Mouse (Mus musculus): Measurements from ENCODE around the gene Rhob. TPM values are rescaled to one million over a fixed set of nuclear protein-coding genes. Genes with fewer than 3 reads are reported as not detected.
"Not testable (repeated sequence)": the region's sequence is repeated elsewhere in the genome, so short reads cannot be mapped to it uniquely, and the experiment has no call there.

Rhob gene
- polyA plus RNA-seq, 1 experiment from 2014 or later, result 52.5 TPM

GRCm38 (mm10) chr12:8472591-8473358 is 27.0 kb downstream of the Rhob start:
- no peaks in the 10 kb centered on the region for H3K36me3 ChIP-seq (ENCODE audit: inconsistent target)
- no peaks in the 10 kb centered on the region for H3K79me2 ChIP-seq (ENCODE audit: inconsistent target)
- no peak overlapping the region for H3K27ac ChIP-seq
- 46% methylated on average over 7 of the region's 7 CpGs for WGBS (ENCODE audit: missing documents)
- H3K4me3 ChIP-seq (ENCODE audit: inconsistent target), result no peak overlapping the region

GRCm38 (mm10) chr12:8472051-8472450 is 27.8 kb downstream of the Rhob start:
- Histone ChIP-seq H3K4me3 (ENCODE audit: inconsistent target) (no peak overlapping the region), H3K27ac (no peak overlapping the region), H3K79me2 (ENCODE audit: inconsistent target) (no peaks in the 10 kb centered on the region), H3K36me3 (ENCODE audit: inconsistent target) (no peaks in the 10 kb centered on the region)
- WGBS (ENCODE audit: missing documents), result 48% methylated on average over 4 of the region's 4 CpGs

GRCm38 (mm10) chr12:8470962-8471361 is 28.8 kb downstream of the Rhob start:
- no peak overlapping the region for H3K27ac ChIP-seq
- no peak overlapping the region for H3K4me3 ChIP-seq (ENCODE audit: inconsistent target)
- H3K79me2 ChIP-seq (ENCODE audit: inconsistent target), result no peaks in the 10 kb centered on the region
- WGBS (ENCODE audit: missing documents), result 84% methylated on average over 2 of the region's 2 CpGs
- no peaks in the 10 kb centered on the region for H3K36me3 ChIP-seq (ENCODE audit: inconsistent target)

- Histone ChIP-seq H3K4me3 (ENCODE audit: inconsistent target) (no peak overlapping the region), H3K36me3 (ENCODE audit: inconsistent target) (no peaks in the 10 kb centered on the region), H3K79me2 (ENCODE audit: inconsistent target) (no peaks in the 10 kb centered on the region), H3K27ac (no peak overlapping the region)
- 88% methylated on average over 9 of the region's 25 CpGs for WGBS (ENCODE audit: missing documents)
Measured at GRCm38 (mm10) chr12:8469742-8470494, 29.9 kb downstream of the Rhob start.

- Histone ChIP-seq H3K4me3 (ENCODE audit: inconsistent target) (no peak overlapping the region), H3K36me3 (ENCODE audit: inconsistent target) (no peaks in the 10 kb centered on the region), H3K79me2 (ENCODE audit: inconsistent target) (no peaks in the 10 kb centered on the region), H3K27ac (no peak overlapping the region)
Measured at GRCm38 (mm10) chr12:8468221-8468865, 31.5 kb downstream of the Rhob start.

GRCm38 (mm10) chr12:8467029-8467924 is 32.5 kb downstream of the Rhob start:
- 47% methylated on average over 11 of the region's 12 CpGs for WGBS (ENCODE audit: missing documents)
- no peaks in the 10 kb centered on the region for H3K36me3 ChIP-seq (ENCODE audit: inconsistent target)
- no peak overlapping the region for H3K27ac ChIP-seq
- no peaks in the 10 kb centered on the region for H3K79me2 ChIP-seq (ENCODE audit: inconsistent target)
- H3K4me3 ChIP-seq (ENCODE audit: inconsistent target), result no peak overlapping the region

GRCm38 (mm10) chr12:8465680-8466079 is 34.1 kb downstream of the Rhob start:
- Histone ChIP-seq H3K36me3 (ENCODE audit: inconsistent target) (no peaks in the 10 kb centered on the region), H3K79me2 (ENCODE audit: inconsistent target) (no peaks in the 10 kb centered on the region), H3K27ac (no peak overlapping the region), H3K4me3 (ENCODE audit: inconsistent target) (no peak overlapping the region)
- 100% methylated on average over 3 of the region's 3 CpGs for WGBS (ENCODE audit: missing documents)

GRCm38 (mm10) chr12:8464961-8465360 is 34.8 kb downstream of the Rhob start:
- Histone ChIP-seq H3K36me3 (ENCODE audit: inconsistent target) (no peaks in the 10 kb centered on the region), H3K79me2 (ENCODE audit: inconsistent target) (no peaks in the 10 kb centered on the region), H3K4me3 (ENCODE audit: inconsistent target) (no peak overlapping the region), H3K27ac (no peak overlapping the region)
- WGBS (ENCODE audit: missing documents), result 95% methylated on average over 4 of the region's 5 CpGs

GRCm38 (mm10) chr12:8463599-8464160 is 36.1 kb downstream of the Rhob start:
- WGBS (ENCODE audit: missing documents), result 93% methylated on average over 3 of the region's 3 CpGs
- no peaks in the 10 kb centered on the region for H3K36me3 ChIP-seq (ENCODE audit: inconsistent target)
- no peak overlapping the region for H3K27ac ChIP-seq
- H3K79me2 ChIP-seq (ENCODE audit: inconsistent target), result no peaks in the 10 kb centered on the region
- no peak overlapping the region for H3K4me3 ChIP-seq (ENCODE audit: inconsistent target)

GRCm38 (mm10) chr12:8462533-8462932 is 37.3 kb downstream of the Rhob start:
- WGBS (ENCODE audit: missing documents), result 86% methylated on average over 5 of the region's 5 CpGs
- H3K4me3 ChIP-seq (ENCODE audit: inconsistent target), result no peak overlapping the region
- no peaks in the 10 kb centered on the region for H3K79me2 ChIP-seq (ENCODE audit: inconsistent target)
- H3K36me3 ChIP-seq (ENCODE audit: inconsistent target), result no peaks in the 10 kb centered on the region
- H3K27ac ChIP-seq, result no peak overlapping the region

- H3K36me3 ChIP-seq (ENCODE audit: inconsistent target); H3K4me3 ChIP-seq (ENCODE audit: inconsistent target); H3K27ac ChIP-seq; H3K79me2 ChIP-seq (ENCODE audit: inconsistent target): not testable (repeated sequence)
- WGBS (ENCODE audit: missing documents), result 95% methylated on average over 6 of the region's 8 CpGs
Measured at GRCm38 (mm10) chr12:8461575-8461974, 38.2 kb downstream of the Rhob start.

- H3K79me2 ChIP-seq (ENCODE audit: inconsistent target), result no peaks in the 10 kb centered on the region
- H3K4me3 ChIP-seq (ENCODE audit: inconsistent target), result no peak overlapping the region
- WGBS (ENCODE audit: missing documents), result 89% methylated on average over 8 of the region's 8 CpGs
- no peak overlapping the region for H3K27ac ChIP-seq
- no peaks in the 10 kb centered on the region for H3K36me3 ChIP-seq (ENCODE audit: inconsistent target)
Measured at GRCm38 (mm10) chr12:8458400-8458799, 41.4 kb downstream of the Rhob start.

GRCm38 (mm10) chr12:8457052-8457451 is 42.8 kb downstream of the Rhob start:
- Histone ChIP-seq H3K79me2 (ENCODE audit: inconsistent target) (no peaks in the 10 kb centered on the region), H3K27ac (no peak overlapping the region), H3K4me3 (ENCODE audit: inconsistent target) (no peak overlapping the region), H3K36me3 (ENCODE audit: inconsistent target) (no peaks in the 10 kb centered on the region)
- 92% methylated on average over 5 of the region's 5 CpGs for WGBS (ENCODE audit: missing documents)

GRCm38 (mm10) chr12:8455046-8455445 is 44.8 kb downstream of the Rhob start:
- H3K4me3 ChIP-seq (ENCODE audit: inconsistent target), result no peak overlapping the region
- WGBS (ENCODE audit: missing documents), result 43% methylated on average over 2 of the region's 2 CpGs

More at GRCm38 (mm10) chr12:8455046-8455445, 44.8 kb downstream of the Rhob start:
- no peak overlapping the region for H3K27ac ChIP-seq
- no peaks in the 10 kb centered on the region for H3K79me2 ChIP-seq (ENCODE audit: inconsistent target)
- H3K36me3 ChIP-seq (ENCODE audit: inconsistent target), result no peaks in the 10 kb centered on the region

Measured in macrophage (primary cell).